Mouse (Mus musculus): ENCODE results near the gene Atp6v1g1.

Gene Atp6v1g1

GRCm38 (mm10) chr4:63548491-63548890, 3.9 kb downstream of the Atp6v1g1 start:
- DNase-seq, result peak; percentile 50

- no peak for DNase-seq
Observed at GRCm38 (mm10) chr4:63550908-63551307, 6.3 kb downstream of the Atp6v1g1 start.

- DNase-seq, result no peak
Observed at GRCm38 (mm10) chr4:63552865-63553264, 8.3 kb downstream of the Atp6v1g1 start.

GRCm38 (mm10) chr4:63553789-63554576, 9.4 kb downstream of the Atp6v1g1 start:
- no peak for DNase-seq

GRCm38 (mm10) chr4:63554616-63555015, 10.0 kb downstream of the Atp6v1g1 start:
- no peak for DNase-seq

GRCm38 (mm10) chr4:63555111-63555510, 10.5 kb downstream of the Atp6v1g1 start:
- no peak for DNase-seq

- DNase-seq, result no peak
Observed at GRCm38 (mm10) chr4:63556665-63557064, 12.1 kb downstream of the Atp6v1g1 start.

GRCm38 (mm10) chr4:63557124-63558059, 12.8 kb downstream of the Atp6v1g1 start:
- peak; percentile 40 for DNase-seq

GRCm38 (mm10) chr4:63558407-63559081, 14.0 kb downstream of the Atp6v1g1 start, which contains the start of gene Tmem268:
Tmem268 (plus strand) TSS chr4:63558781.
- DNase-seq, result peak; percentile 88

GRCm38 (mm10) chr4:63559127-63559697, 14.6 kb downstream of the Atp6v1g1 start:
- DNase-seq, result peak; percentile 33

- DNase-seq, result peak; percentile 65
Observed at GRCm38 (mm10) chr4:63560079-63560478, 15.5 kb downstream of the Atp6v1g1 start.

GRCm38 (mm10) chr4:63561861-63562675, 17.5 kb downstream of the Atp6v1g1 start:
- DNase-seq, result peak; percentile 74

- DNase-seq, result peak; percentile 47
Observed at GRCm38 (mm10) chr4:63562742-63563141, 18.2 kb downstream of the Atp6v1g1 start.

GRCm38 (mm10) chr4:63567712-63568390, 23.3 kb downstream of the Atp6v1g1 start:
- DNase-seq, result no peak

- no peak for DNase-seq
Observed at GRCm38 (mm10) chr4:63569322-63569721, 24.8 kb downstream of the Atp6v1g1 start.

- no peak for DNase-seq
Observed at GRCm38 (mm10) chr4:63570208-63570781, 25.7 kb downstream of the Atp6v1g1 start.

GRCm38 (mm10) chr4:63572621-63573020, 28.0 kb downstream of the Atp6v1g1 start:
- no peak for DNase-seq

GRCm38 (mm10) chr4:63579649-63580048, 35.1 kb downstream of the Atp6v1g1 start:
- DNase-seq, result no peak

GRCm38 (mm10) chr4:63580078-63580477, 35.5 kb downstream of the Atp6v1g1 start:
- no peak for DNase-seq

- DNase-seq, result no peak
Observed at GRCm38 (mm10) chr4:63582580-63582979, 38.0 kb downstream of the Atp6v1g1 start.

GRCm38 (mm10) chr4:63585216-63585615, 40.6 kb downstream of the Atp6v1g1 start:
- DNase-seq, result no peak

All from thymus, postnatal 4 days (tissue).